Mouse (Mus musculus): Measurements from ENCODE around the gene Nop9. TPM values are rescaled to one million over a fixed set of nuclear protein-coding genes. Genes with fewer than 3 reads are reported as not detected.

The Nop9 gene
- 13.2 and 14.5 TPM in 2 replicates for polyA plus RNA-seq (2015; fragmentation: Nextera tagmentation; extraction: Ambion mirVana)

- 2% methylated on average over 48 of the region's 48 CpGs for WGBS (ENCODE audit: insufficient replicate concordance)
- ATAC-seq (peak; percentile 92), DNase-seq (peak; percentile 96)
- Histone ChIP-seq H3K9me3 (ENCODE audit: low read length) (no peaks in the 10 kb centered on the region), H3K4me1 (ENCODE audit: insufficient read depth) (peaks cover 24% of the 10 kb centered on the region), H3K27ac (ENCODE audit: low read depth) (peak within 1 kb of the TSS; percentile 76), H3K9ac (replicated peaks) (peak within 1 kb of the TSS; percentile 85), H3K36me3 (replicated peaks; ENCODE audit: insufficient read depth, low read length) (peaks cover 22% of the 10 kb centered on the region), H3K4me2 (ENCODE audit: low read depth, low read length) (peak within 1 kb of the TSS; percentile 96), H3K27me3 (ENCODE audit: insufficient read depth, low read length) (no peaks in the 10 kb centered on the region), H3K4me3 (ENCODE audit: low read depth, low read length) (peak within 1 kb of the TSS; percentile 98)
- TF ChIP-seq EP300 (IDR thresholded peaks at IDR 0.05; ENCODE audit: low read depth): no peak
- TF ChIP-seq CTCF (IDR thresholded peaks at IDR 0.05; ENCODE audit: low read depth): no peak
Observed at GRCm38 (mm10) chr14:55745180-55745860, at the start of gene Nop9, which contains the start of gene Dhrs1. TSS of gene Nop9 (plus strand) at chr14:55745693. TSS of gene Dhrs1 (minus strand) at chr14:55745690.

DNA sequence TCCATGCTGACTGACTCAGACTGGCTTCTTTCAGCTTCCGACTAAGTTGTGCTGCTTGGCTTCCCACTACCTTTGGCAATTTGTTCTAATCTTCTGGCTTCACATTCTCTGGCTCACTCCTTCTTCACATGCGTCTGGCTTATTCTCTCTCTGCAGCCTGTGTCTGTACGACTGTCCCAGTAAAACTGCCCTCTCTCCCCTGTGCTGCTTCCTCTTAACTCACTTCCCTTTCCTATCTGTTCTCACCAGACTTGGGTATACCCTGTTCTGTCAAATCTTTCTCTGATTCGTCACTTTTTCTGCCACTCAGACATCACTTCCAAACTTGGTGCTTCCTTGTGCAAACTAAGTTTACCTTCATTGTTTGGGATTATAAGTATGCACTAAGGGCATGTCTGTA lies 48.3 kb upstream of the Nop9 start:
- 50% methylated on average over 4 of the region's 4 CpGs for WGBS (ENCODE audit: insufficient replicate concordance)
- H3K27ac ChIP-seq (ENCODE audit: low read depth): no peak overlapping the region; the same call in 1 of the 2 replicates
- no peak overlapping the region for H3K9ac ChIP-seq (replicated peaks)
- ATAC-seq: no peak
- H3K27me3 ChIP-seq (ENCODE audit: insufficient read depth, low read length): no peaks in the 10 kb centered on the region
- H3K9me3 ChIP-seq (ENCODE audit: low read length): no peaks in the 10 kb centered on the region
- peaks cover 2% of the 10 kb centered on the region; the same call in 1 of the 2 replicates for H3K4me1 ChIP-seq (ENCODE audit: insufficient read depth)
- no peak for DNase-seq
- TF ChIP-seq CTCF (IDR thresholded peaks at IDR 0.05; ENCODE audit: low read depth): no peak
- no peak for TF ChIP-seq EP300 (IDR thresholded peaks at IDR 0.05; ENCODE audit: low read depth)
- H3K4me3 ChIP-seq (ENCODE audit: low read depth, low read length): no peak overlapping the region
- no peaks in the 10 kb centered on the region for H3K36me3 ChIP-seq (replicated peaks; ENCODE audit: insufficient read depth, low read length)
- H3K4me2 ChIP-seq (ENCODE audit: low read depth, low read length): no peak overlapping the region

- no peak for ATAC-seq
- no peak overlapping the region for H3K4me3 ChIP-seq (ENCODE audit: low read depth, low read length)
- H3K36me3 ChIP-seq (replicated peaks; ENCODE audit: insufficient read depth, low read length): peaks cover 6% of the 10 kb centered on the region; the same call in 1 of the 2 replicates
- H3K9me3 ChIP-seq (ENCODE audit: low read length): no peaks in the 10 kb centered on the region
- TF ChIP-seq CTCF (IDR thresholded peaks at IDR 0.05; ENCODE audit: low read depth) (no peak), EP300 (IDR thresholded peaks at IDR 0.05; ENCODE audit: low read depth) (no peak)
- no peaks in the 10 kb centered on the region for H3K27me3 ChIP-seq (ENCODE audit: insufficient read depth, low read length)
- peaks cover 5% of the 10 kb centered on the region for H3K4me1 ChIP-seq (ENCODE audit: insufficient read depth)
- H3K27ac ChIP-seq (ENCODE audit: low read depth): no peak overlapping the region
- DNase-seq: no peak
- H3K9ac ChIP-seq (replicated peaks): no peak overlapping the region
- H3K4me2 ChIP-seq (ENCODE audit: low read depth, low read length): no peak overlapping the region
- 77% methylated on average over 9 of the region's 9 CpGs for WGBS (ENCODE audit: insufficient replicate concordance)
Observed at GRCm38 (mm10) chr14:55701131-55701530, 44.4 kb upstream of the Nop9 start.

DNA sequence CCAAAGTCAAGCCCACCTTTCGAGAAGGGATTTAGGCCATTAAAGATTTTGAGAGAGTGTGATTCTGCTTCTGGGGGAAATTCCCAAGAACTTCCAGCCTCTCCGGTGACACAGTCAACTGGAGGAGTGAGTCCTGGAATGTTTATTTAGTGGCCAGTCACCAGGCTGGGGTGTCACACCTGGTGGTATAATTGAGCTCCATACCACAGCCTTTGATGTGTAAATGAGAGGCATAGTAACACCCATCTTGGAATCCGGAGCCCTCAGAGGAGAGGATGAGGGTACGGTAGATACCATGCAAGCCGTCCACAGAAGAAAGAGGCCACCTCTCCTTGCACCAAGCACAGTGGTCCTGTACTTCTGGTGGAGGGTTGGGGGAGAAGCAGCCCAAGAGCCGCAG lies 42.7 kb upstream of the Nop9 start:
- no peaks in the 10 kb centered on the region for H3K27me3 ChIP-seq (ENCODE audit: insufficient read depth, low read length)
- H3K36me3 ChIP-seq (replicated peaks; ENCODE audit: insufficient read depth, low read length): peaks cover 6% of the 10 kb centered on the region; the same call in 1 of the 2 replicates
- H3K9ac ChIP-seq (replicated peaks): no peak overlapping the region
- H3K4me2 ChIP-seq (ENCODE audit: low read depth, low read length): no peak overlapping the region
- no peak overlapping the region for H3K4me3 ChIP-seq (ENCODE audit: low read depth, low read length)
- no peak for DNase-seq
- WGBS (ENCODE audit: insufficient replicate concordance): 75% methylated on average over 6 of the region's 6 CpGs
- H3K27ac ChIP-seq (ENCODE audit: low read depth): no peak overlapping the region
- H3K4me1 ChIP-seq (ENCODE audit: insufficient read depth): peaks cover 5% of the 10 kb centered on the region
- no peaks in the 10 kb centered on the region for H3K9me3 ChIP-seq (ENCODE audit: low read length)
- no peak for TF ChIP-seq CTCF (IDR thresholded peaks at IDR 0.05; ENCODE audit: low read depth)
- TF ChIP-seq EP300 (IDR thresholded peaks at IDR 0.05; ENCODE audit: low read depth): no peak
- ATAC-seq: no peak

GRCm38 (mm10) chr14:55706051-55706600 lies 39.4 kb upstream of the Nop9 start:
- 60% methylated on average over 8 of the region's 8 CpGs for WGBS (ENCODE audit: insufficient replicate concordance)
- H3K27me3 ChIP-seq (ENCODE audit: insufficient read depth, low read length): no peaks in the 10 kb centered on the region
- no peaks in the 10 kb centered on the region for H3K9me3 ChIP-seq (ENCODE audit: low read length)
- no peak overlapping the region for H3K27ac ChIP-seq (ENCODE audit: low read depth)
- peaks cover 7% of the 10 kb centered on the region for H3K4me1 ChIP-seq (ENCODE audit: insufficient read depth)
- H3K4me3 ChIP-seq (ENCODE audit: low read depth, low read length): no peak overlapping the region
- no peak for DNase-seq
- no peak for ATAC-seq
- no peak overlapping the region for H3K4me2 ChIP-seq (ENCODE audit: low read depth, low read length)
- TF ChIP-seq CTCF (IDR thresholded peaks at IDR 0.05; ENCODE audit: low read depth): no peak
- TF ChIP-seq EP300 (IDR thresholded peaks at IDR 0.05; ENCODE audit: low read depth): no peak
- peaks cover 6% of the 10 kb centered on the region; the same call in 1 of the 2 replicates for H3K36me3 ChIP-seq (replicated peaks; ENCODE audit: insufficient read depth, low read length)
- no peak overlapping the region for H3K9ac ChIP-seq (replicated peaks)

DNA sequence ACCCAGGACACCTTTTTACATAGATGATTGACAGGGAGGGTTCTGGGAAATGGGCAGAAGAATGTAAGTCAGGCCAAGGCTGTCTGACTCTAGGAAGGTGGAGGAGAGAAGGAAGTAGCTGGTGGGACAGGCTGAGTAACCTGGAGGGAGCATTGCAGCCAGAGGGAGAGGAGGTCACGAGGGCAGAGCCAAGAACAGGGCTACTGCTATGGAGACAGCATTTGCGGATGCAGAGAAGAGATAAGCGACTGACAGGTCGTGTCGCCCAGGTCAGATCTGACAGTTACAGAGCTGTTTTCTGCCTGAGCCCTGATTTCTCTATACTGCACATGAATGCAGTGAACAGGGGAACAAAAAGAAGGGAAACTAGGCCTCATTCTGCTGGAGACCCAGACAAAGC lies 38.1 kb upstream of the Nop9 start:
- DNase-seq (no peak), ATAC-seq (no peak)
- no peak for TF ChIP-seq EP300 (IDR thresholded peaks at IDR 0.05; ENCODE audit: low read depth)
- TF ChIP-seq CTCF (IDR thresholded peaks at IDR 0.05; ENCODE audit: low read depth): no peak

More for the DNA sequence above, 38.1 kb upstream of the Nop9 start:
- no peak overlapping the region for H3K9ac ChIP-seq (replicated peaks)
- peaks cover 6% of the 10 kb centered on the region; the same call in 1 of the 2 replicates for H3K36me3 ChIP-seq (replicated peaks; ENCODE audit: insufficient read depth, low read length)
- H3K4me1 ChIP-seq (ENCODE audit: insufficient read depth): peaks cover 13% of the 10 kb centered on the region
- no peaks in the 10 kb centered on the region for H3K9me3 ChIP-seq (ENCODE audit: low read length)
- H3K4me2 ChIP-seq (ENCODE audit: low read depth, low read length): no peak overlapping the region
- 44% methylated on average over 5 of the region's 5 CpGs for WGBS (ENCODE audit: insufficient replicate concordance)
- H3K27ac ChIP-seq (ENCODE audit: low read depth): no peak overlapping the region
- no peak overlapping the region for H3K4me3 ChIP-seq (ENCODE audit: low read depth, low read length)
- H3K27me3 ChIP-seq (ENCODE audit: insufficient read depth, low read length): no peaks in the 10 kb centered on the region

Measured in liver, postnatal 0 days (tissue).